Mouse (Mus musculus) ES-E14 (cell line): ENCODE results near the gene Arhgef10l.

Source experiments
- HCFC1 ChIP-seq: IDR thresholded peaks from 2 replicates; pipeline ENCODE4 v1.6.1; 2012; ENCODE audit warnings: low read length, inconsistent platforms, borderline replicate concordance; ENCODE audit not compliant: insufficient read depth
- ZC3H11A ChIP-seq: IDR thresholded peaks from 2 replicates; pipeline ENCODE4 v1.6.1; 2012; ENCODE audit warnings: low read depth, mild to moderate bottlenecking, inconsistent platforms, low read length, borderline replicate concordance

DNA sequence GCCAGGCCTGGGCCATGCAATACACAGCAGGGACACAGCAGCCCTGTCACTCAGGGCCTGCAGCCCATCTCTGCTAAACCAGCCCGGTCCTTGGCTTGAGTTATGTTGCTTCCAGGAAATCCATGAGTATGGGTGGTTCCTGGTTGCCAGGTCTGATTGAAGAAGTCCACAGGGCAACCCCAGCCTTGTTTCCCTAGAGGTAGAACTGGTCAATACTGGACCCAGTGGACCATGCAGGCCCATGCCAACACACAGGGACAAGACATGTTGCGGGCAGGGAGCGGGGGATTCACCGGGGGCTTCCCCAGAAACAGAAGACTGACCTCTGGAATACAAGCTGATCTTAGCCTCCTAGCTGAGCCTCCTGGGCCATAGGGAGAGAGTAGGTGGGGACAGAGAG is 142.9 kb downstream of the Arhgef10l start:
- TF ChIP-seq ZC3H11A (no peak), HCFC1 (no peak)
